16 mouse cellular contexts compared by ENCODE assay signal in genomic region chr9:59518976-59519375, GRCm38 (mm10). TPM values are rescaled to one million over a fixed set of nuclear protein-coding genes. Genes with fewer than 3 reads are reported as not detected.
DNase-seq lines count a peak whose midpoint lies in the region; ATAC-seq and TF ChIP-seq lines count a peak whose summit lies in the region.
"Had no signal": no experiment of that assay in that cellular context is flagged by ENCODE, and none has a peak within 500 bp of the region (broad histone marks: within the 10 kb centered on the region; RNA-seq: fewer than 3 reads in every experiment).

No protein-coding gene starts in this region.

- no peak overlapping the region for H3K27ac ChIP-seq in kidney, adult 2 months (ENCODE audit: insufficient read depth, low read depth, low read length)
- H3K27ac ChIP-seq in kidney, embryonic 14.5 days (ENCODE audit: low read depth, low read length): no peak overlapping the region
- H3K27ac ChIP-seq: forebrain, embryonic 10.5 days; stomach, postnatal 0 days had no signal

- H3K4me2 ChIP-seq in kidney, embryonic 14.5 days (replicated peaks; ENCODE audit: low read depth, low read length): no peak overlapping the region

- no peaks in the 10 kb centered on the region for H3K9me3 ChIP-seq in kidney, embryonic 14.5 days (ENCODE audit: control insufficient read depth, low read length)
- H3K9me3 ChIP-seq: forebrain, embryonic 10.5 days had no signal

- no peaks in the 10 kb centered on the region for H3K36me3 ChIP-seq in kidney, adult 2 months (ENCODE audit: control insufficient read depth, insufficient read depth, low read length)
- H3K36me3 ChIP-seq in kidney, embryonic 14.5 days (ENCODE audit: control insufficient read depth, insufficient read depth, low read length): no peaks in the 10 kb centered on the region
- H3K36me3 ChIP-seq: forebrain, embryonic 10.5 days had no signal

- no peaks in the 10 kb centered on the region for H3K4me1 ChIP-seq in kidney, adult 2 months (ENCODE audit: control insufficient read depth, insufficient read depth, low read length)
- H3K4me1 ChIP-seq in kidney, embryonic 14.5 days (ENCODE audit: control insufficient read depth, insufficient read depth, low read length): no peaks in the 10 kb centered on the region

- H3K4me3 ChIP-seq in kidney, adult 2 months (ENCODE audit: insufficient read depth, low read depth, low read length): no peak overlapping the region
- no peak overlapping the region for H3K4me3 ChIP-seq in kidney, embryonic 14.5 days (ENCODE audit: low read length)
- H3K4me3 ChIP-seq: forebrain, embryonic 10.5 days had no signal

- TF ChIP-seq POLR2A in kidney, adult 2 months (IDR thresholded peaks at IDR 0.05; ENCODE audit: low read depth, low read length): no peak

- peak; percentile 61 to 79 for DNase-seq in cerebellum, postnatal 25 days
- DNase-seq in cerebellum, adult 11-12 months: no peak
- DNase-seq in kidney, adult 2 months: peak; percentile 57
- peak; percentile 49 for DNase-seq in adipocyte (ENCODE audit: low spot score)
- DNase-seq in heart, postnatal 14 days: peak; percentile 27 to 40
- DNase-seq in thymus, adult 18-20 months: no peak
- DNase-seq: B cell, adult 2 months had no signal

- 48% methylated on average over 5 of the region's 5 CpGs for WGBS in kidney, adult 2 months
- WGBS in kidney, embryonic 14.5 days: 76% methylated on average over 5 of the region's 5 CpGs

- intact Hi-C loops in heart, postnatal 14 days (cut with DNase I): no loop called here

- no peak overlapping the region for H3K9ac ChIP-seq in kidney, embryonic 14.5 days (ENCODE audit: low read depth, low read length)

- no peaks in the 10 kb centered on the region for H3K27me3 ChIP-seq in kidney, adult 2 months (replicated peaks; ENCODE audit: control insufficient read depth, insufficient read depth, low read length)
- no peaks in the 10 kb centered on the region for H3K27me3 ChIP-seq in kidney, embryonic 14.5 days (ENCODE audit: control insufficient read depth, insufficient read depth, low read length)

- ATAC-seq in kidney, embryonic 14.5 days (ENCODE audit: low FRiP score, low TSS enrichment): no peak
- ATAC-seq in megakaryocyte progenitor cell, adult 5-6 weeks (replicated peaks; ENCODE audit: poor library complexity): no peak
- ATAC-seq: hindbrain, embryonic 16.5 days had no signal

- TF ChIP-seq CTCF in kidney, adult 2 months (conservative IDR thresholded peaks at IDR 0.05; ENCODE audit: insufficient read depth, insufficient read length, low read depth, low read length): no peak

RNA-seq across cellular contexts. Expression of gene Hexa, which starts 20.4 kb away (rescaled TPM):
- 76.1 and 77.7 TPM in 2 replicates for polyA plus RNA-seq in kidney, adult 2 months (2012; rRNA removed)
- 47.3 and 58.1 TPM in 2 replicates for polyA plus RNA-seq in kidney, embryonic 14.5 days (2014; fragmentation: Nextera tagmentation; extraction: Ambion mirVana)
- 10 to 100 TPM; 33.2 to 33.9 TPM for total RNA-seq in heart, postnatal 14 days (2021)
- total RNA-seq in megakaryocyte progenitor cell, adult 5-6 weeks (2015): 98.6 and 103 TPM in 2 replicates
- 168 and 210 TPM in 2 replicates for total RNA-seq in megakaryocyte progenitor cell, adult 5-6 weeks (2017)

RNA-seq across cellular contexts. Expression of gene Tmem202, which starts 20.7 kb away (rescaled TPM):
- 0.14 TPM in 1 of 2 replicates, not detected in the other for polyA plus RNA-seq in kidney, adult 2 months (2012; rRNA removed)
- polyA plus RNA-seq in kidney, embryonic 14.5 days (2014; fragmentation: Nextera tagmentation; extraction: Ambion mirVana): 0.19 TPM in 1 of 2 replicates, not detected in the other
- under 1 TPM; 0.56 to 0.67 TPM for total RNA-seq in heart, postnatal 14 days (2021)
- 0.17 TPM in 1 of 2 replicates, not detected in the other for total RNA-seq in megakaryocyte progenitor cell, adult 5-6 weeks (2015)
- total RNA-seq in megakaryocyte progenitor cell, adult 5-6 weeks (2017): not detected in 2 replicates
- total RNA-seq: common myeloid progenitor, adult 5-6 weeks had no signal
- polyA plus RNA-seq: forebrain, embryonic 10.5 days had no signal

RNA-seq across cellular contexts. Expression of gene Arih1, which starts 32.6 kb away (rescaled TPM):
- polyA plus RNA-seq in kidney, adult 2 months (2012; rRNA removed): 14.3 and 16.9 TPM in 2 replicates
- polyA plus RNA-seq in kidney, embryonic 14.5 days (2014; fragmentation: Nextera tagmentation; extraction: Ambion mirVana): 18.3 and 24.5 TPM in 2 replicates
- 10 to 100 TPM; 84.7 to 91.1 TPM for total RNA-seq in heart, postnatal 14 days (2021)
- total RNA-seq in megakaryocyte progenitor cell, adult 5-6 weeks (2015): 91.4 and 102 TPM in 2 replicates
- 87.9 and 105 TPM in 2 replicates for total RNA-seq in megakaryocyte progenitor cell, adult 5-6 weeks (2017)

RNA-seq across cellular contexts. Expression of gene Celf6, which starts 58.7 kb away (rescaled TPM):
- 0.18 and 0.30 TPM in 2 replicates for polyA plus RNA-seq in kidney, adult 2 months (2012; rRNA removed)
- not detected in 2 replicates for polyA plus RNA-seq in kidney, embryonic 14.5 days (2014; fragmentation: Nextera tagmentation; extraction: Ambion mirVana)
- under 1 TPM in 1 of 2 experiments, not detected in 1; 0.10 TPM for total RNA-seq in heart, postnatal 14 days (2021)
- total RNA-seq in megakaryocyte progenitor cell, adult 5-6 weeks (2015): not detected in 2 replicates
- total RNA-seq in megakaryocyte progenitor cell, adult 5-6 weeks (2017): not detected in 2 replicates
- total RNA-seq: common myeloid progenitor, adult 5-6 weeks; megakaryocyte, adult 5-6 weeks; neutrophil, adult 5-6 weeks had no signal
- polyA plus RNA-seq: limb, embryonic 11.5 days had no signal

Comparison
In these comparisons a context has a peak if more than half of its experiments do, and no peak if none do; other contexts are left out.
1. DNase-seq: peak in cerebellum, postnatal 25 days (2 of 2), kidney, adult 2 months (single experiment), adipocyte (single experiment) and heart, postnatal 14 days (2 of 2); none in cerebellum, adult 11-12 months (single experiment) and thymus, adult 18-20 months (0 of 2).